Mouse (Mus musculus) ZHBTc4 (cell line): ENCODE results near the gene Sh3rf1.
A peak's percentile ranks its signal among the peaks of the same experiment; 100 is the strongest.

Experiments used
- DNase-seq: peaks from one replicate; pipeline ENCODE4 v3.0.0-alpha.2; 2011; ENCODE audit warnings: low read depth, low spot score

Gene Sh3rf1

DNA sequence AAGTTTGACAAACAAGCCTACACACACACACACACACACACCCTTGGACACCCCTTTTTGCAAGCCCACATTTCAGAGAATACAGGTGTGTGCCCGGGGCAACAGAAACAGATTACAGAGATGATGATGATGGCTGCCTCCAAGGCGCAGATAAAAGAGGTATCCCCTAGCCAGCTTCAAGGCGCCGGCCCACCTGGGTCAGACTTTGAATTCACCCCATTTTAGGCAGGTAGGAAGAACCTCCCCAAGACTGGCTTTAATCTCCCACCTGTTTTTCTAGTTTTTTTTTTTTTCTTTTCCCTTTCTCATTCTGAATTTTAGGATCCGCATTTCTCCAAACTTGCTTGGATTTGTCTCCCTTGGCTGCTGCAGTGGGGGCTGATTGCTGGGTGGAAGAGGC lies 389 bp upstream of the Sh3rf1 start:
- DNase-seq: no peak

GRCm38 (mm10) chr8:61224380-61225092 lies 864 bp downstream of the Sh3rf1 start:
- DNase-seq: peak; percentile 68

- no peak for DNase-seq
These were observed 2.1 kb downstream of the Sh3rf1 start for GRCm38 (mm10) chr8:61225581-61226395.

- DNase-seq: no peak
These were observed 3.0 kb downstream of the Sh3rf1 start for GRCm38 (mm10) chr8:61226632-61227031.

GRCm38 (mm10) chr8:61228678-61229077 lies 5.0 kb downstream of the Sh3rf1 start:
- DNase-seq: no peak

- DNase-seq: no peak
These were observed 6.0 kb downstream of the Sh3rf1 start for GRCm38 (mm10) chr8:61229511-61230195.

- DNase-seq: no peak
These were observed 7.4 kb downstream of the Sh3rf1 start for GRCm38 (mm10) chr8:61230881-61231755.

DNA sequence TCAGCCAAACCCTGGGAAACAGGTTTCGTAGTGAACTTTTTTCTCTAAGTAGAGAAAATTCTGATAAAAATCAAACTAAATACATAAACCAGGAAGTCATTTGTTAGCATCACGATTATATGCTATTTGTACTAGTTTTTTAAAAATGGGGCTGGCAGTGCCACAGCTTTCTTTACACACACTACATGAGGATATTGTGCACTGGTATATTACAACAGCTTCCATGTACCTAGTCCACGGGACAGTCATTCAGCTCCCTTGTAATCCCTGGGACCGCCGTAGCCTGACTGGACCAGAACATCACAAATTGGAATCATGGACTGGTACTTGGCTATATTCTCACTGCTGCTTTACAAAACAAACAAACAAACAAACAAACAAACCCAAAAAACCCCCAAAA lies 11.8 kb downstream of the Sh3rf1 start:
- DNase-seq: no peak

DNA sequence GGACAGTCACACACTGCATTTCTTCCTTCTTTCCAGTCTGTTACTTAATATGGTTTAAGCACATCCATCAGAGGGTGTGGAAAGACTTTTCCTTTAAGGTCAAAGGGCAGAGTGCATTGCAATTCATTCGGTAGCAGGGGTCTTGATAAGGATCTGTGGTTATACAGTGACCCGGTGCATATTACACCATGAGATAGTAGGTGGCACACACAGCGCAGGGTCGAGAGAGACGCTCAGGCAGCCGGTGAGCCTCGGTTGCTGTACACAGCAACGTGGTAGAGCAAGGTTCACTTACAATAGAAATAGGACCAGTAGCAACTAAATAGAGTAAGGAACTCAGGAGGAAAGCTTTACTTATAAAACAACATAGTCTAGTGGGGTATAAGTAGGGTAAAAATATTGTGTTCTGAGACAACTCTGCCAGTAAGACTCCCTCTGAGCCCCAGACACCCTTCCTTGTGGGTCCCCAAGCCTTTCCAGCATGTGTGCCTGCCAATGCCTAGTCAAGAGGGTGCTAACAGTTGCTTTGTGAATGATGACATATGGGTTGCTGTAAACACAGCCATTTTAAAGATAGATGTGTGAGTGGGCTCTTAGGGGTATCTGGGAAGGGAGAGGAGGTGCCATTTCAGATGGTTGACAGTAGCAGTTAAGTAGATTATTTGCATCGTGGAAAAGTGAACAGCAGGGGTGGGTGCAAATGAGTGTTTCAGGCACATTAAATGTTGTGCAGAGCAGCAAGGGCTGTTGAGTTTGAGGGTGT lies 13.0 kb downstream of the Sh3rf1 start:
- no peak for DNase-seq

DNA sequence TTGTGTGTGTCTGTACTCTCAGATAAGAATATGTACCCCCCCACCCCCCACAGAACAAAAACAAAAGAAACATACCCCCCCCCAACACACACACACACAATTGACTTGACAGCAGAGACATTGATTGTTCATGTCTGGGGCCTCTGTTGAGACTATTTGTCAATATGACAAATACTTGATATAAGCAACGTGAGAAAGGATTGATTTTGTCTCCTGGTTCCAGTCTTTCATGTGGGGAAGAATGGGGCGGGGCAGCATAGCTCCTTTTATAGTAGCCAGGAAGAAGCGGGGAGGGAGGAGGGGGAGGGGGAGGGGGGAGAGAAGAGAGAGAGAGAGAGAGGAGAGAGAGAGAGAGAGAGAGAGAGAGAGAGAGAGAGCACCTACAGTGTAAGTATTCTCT lies 15.9 kb downstream of the Sh3rf1 start:
- DNase-seq: no peak

DNA sequence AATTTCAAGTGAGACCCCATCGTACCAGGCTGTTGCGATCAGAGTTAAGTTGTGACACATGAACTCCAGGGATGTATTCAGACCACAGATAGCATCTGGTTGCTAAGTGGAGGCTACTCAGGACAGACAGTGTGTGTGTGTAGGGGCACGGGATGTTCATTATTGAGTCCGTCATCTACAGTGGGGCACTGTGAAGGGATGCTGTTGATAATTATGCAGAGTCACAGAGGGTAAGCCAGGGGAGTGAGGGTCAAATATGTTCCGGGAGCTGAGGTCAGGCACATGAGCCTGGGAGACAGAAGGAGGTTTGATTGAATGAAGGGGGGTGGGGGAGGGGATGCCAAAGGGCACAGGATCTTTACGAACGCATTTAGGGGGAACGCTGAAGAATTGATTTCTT lies 17.6 kb downstream of the Sh3rf1 start:
- DNase-seq: no peak

- peak; percentile 93 for DNase-seq
These were observed 19.2 kb downstream of the Sh3rf1 start for GRCm38 (mm10) chr8:61242896-61243295.

- DNase-seq: peak; percentile 73
These were observed 19.8 kb downstream of the Sh3rf1 start for GRCm38 (mm10) chr8:61243491-61243890.

DNA sequence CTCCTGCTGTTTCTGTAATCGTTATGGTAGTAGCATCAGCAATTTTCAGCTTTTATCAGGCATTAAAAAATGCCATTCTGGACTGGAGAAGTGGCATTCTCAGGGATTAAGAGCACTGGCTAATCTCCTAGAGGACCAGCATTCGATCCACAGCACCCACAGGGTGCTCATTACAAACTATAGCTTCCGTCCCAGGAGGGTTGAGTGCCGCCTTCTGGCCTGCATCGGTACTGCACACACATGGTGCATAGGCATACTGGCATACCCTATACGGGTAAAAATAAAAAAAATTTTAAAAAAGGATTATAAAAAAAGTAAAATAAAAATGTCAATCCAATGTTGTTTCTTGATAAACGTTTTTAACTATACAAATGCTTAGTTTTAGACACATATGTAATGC lies 20.5 kb downstream of the Sh3rf1 start:
- peak; percentile 66 for DNase-seq

DNA sequence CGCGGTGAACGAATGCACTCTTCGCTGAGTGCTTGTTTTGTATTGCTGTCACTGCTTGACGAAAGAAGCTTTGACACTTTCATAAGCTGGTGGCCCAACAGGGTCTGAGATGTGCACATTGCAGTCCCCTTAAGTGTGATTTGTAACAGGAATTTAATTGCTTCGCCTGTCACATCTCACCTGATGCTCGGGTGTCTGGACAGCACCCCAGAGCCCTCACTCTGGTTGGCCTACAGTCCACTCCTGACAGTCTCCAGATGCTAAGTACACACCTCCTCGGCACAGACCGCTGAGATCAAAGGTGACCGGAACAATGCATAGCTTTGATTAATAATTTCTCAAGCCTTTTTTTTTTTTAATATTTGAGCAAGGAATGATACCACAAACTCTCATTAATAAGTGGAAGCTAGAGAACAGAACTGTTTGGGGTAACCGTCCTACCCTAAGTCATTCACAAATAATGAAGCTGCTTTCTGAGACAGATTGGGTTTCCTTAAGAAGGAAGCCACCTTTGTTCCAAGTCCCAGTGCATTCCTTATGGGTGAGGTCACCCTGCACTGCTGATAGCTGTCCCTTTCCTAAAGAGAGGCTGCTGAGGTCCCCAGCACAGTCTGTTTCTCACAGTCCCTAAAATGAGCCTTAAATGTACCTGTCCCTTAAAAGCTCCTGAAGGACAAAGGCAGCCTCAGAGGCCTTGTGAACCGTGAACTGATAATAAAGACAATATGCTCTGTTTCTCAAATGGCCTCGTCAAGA lies 23.8 kb downstream of the Sh3rf1 start:
- peak; percentile 56 for DNase-seq

DNA sequence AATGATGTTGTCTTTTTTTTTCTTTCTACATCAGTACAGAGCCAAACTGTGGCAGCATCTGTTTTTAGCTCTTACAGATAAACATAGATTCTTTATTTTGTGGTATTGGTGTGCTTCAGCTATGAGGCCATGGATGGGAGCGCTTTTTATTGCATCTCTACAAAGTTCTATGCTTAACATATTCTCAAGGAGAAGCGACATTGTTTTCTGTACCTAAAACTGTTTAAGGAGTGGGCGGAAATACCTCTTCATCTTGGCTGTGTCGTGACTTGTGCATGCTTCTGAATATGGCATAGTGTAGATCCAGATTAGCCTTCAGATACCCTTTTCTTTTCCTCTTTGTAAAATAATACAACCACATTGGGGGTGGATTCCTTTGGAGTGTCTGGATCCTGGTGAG lies 25.8 kb downstream of the Sh3rf1 start:
- DNase-seq: no peak

- DNase-seq: no peak
These were observed 30.5 kb downstream of the Sh3rf1 start for GRCm38 (mm10) chr8:61254196-61254595.

DNA sequence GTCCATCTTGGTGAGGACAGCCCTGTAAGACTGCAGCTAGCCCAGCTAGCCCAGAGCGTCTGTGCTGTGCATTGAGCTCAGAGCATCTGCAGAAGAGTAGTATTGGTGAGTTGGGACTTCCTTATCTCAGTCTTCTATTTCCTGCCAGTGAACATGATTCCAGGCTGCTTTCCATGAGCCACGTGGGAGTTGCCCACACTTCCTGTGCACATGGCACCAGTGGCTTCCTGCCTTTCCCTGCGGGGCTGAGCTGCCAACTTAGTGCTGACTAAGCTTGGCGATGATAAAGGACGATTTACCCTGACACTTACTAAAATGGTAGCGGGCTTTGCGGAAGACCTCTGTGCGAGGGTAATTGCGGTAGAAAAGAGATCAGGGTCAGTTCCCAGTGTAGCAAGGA lies 35.2 kb downstream of the Sh3rf1 start:
- no peak for DNase-seq

GRCm38 (mm10) chr8:61259526-61259925 lies 35.9 kb downstream of the Sh3rf1 start:
- DNase-seq: no peak

- DNase-seq: no peak
These were observed 36.9 kb downstream of the Sh3rf1 start for GRCm38 (mm10) chr8:61260530-61260929.
